Mouse (Mus musculus): Measurements from ENCODE around the gene Gsta2.
"Not testable (repeated sequence)": the region's sequence is repeated elsewhere in the genome, so short reads cannot be mapped to it uniquely, and the experiment has no call there.

The Gsta2 gene

GRCm38 (mm10) chr9:78299143-78299542 is 56.4 kb downstream of the Gsta2 start:
- not testable (repeated sequence) for DNase-seq (ENCODE audit: low read depth)

- no peak for DNase-seq (ENCODE audit: low read depth)
Measured at GRCm38 (mm10) chr9:78298232-78298631, 57.4 kb downstream of the Gsta2 start.

GRCm38 (mm10) chr9:78296089-78296488 is 59.5 kb downstream of the Gsta2 start:
- peak; percentile 65 for DNase-seq (ENCODE audit: low read depth)

GRCm38 (mm10) chr9:78294781-78295180 is 60.8 kb downstream of the Gsta2 start:
- not testable (repeated sequence) for DNase-seq (ENCODE audit: low read depth)

- DNase-seq (ENCODE audit: low read depth), result not testable (repeated sequence)
Measured at GRCm38 (mm10) chr9:78293683-78294082, 61.9 kb downstream of the Gsta2 start.

- DNase-seq (ENCODE audit: low read depth), result not testable (repeated sequence)
Measured at GRCm38 (mm10) chr9:78292462-78292861, 63.1 kb downstream of the Gsta2 start.

- DNase-seq (ENCODE audit: low read depth), result not testable (repeated sequence)
Measured at GRCm38 (mm10) chr9:78289723-78290122, 65.9 kb downstream of the Gsta2 start, which contains the start of gene Gm10639. Gene Gm10639 (plus strand): TSS chr9:78289923.

- DNase-seq (ENCODE audit: low read depth), result not testable (repeated sequence)
Measured at GRCm38 (mm10) chr9:78289063-78289462, 66.5 kb downstream of the Gsta2 start.

- DNase-seq (ENCODE audit: low read depth), result not testable (repeated sequence)
Measured at GRCm38 (mm10) chr9:78282002-78282711, 73.4 kb downstream of the Gsta2 start.

Data from induced T-regulatory cell, adult 2 months (primary cell).